Mouse (Mus musculus) layer of hippocampus, adult 9-10 months (tissue): ENCODE measurements around the gene Pet2.

Experiments used
- DNase-seq: peaks from one replicate; pipeline ENCODE4 v3.0.0; 2022; ENCODE audit warnings: low spot score

The Pet2 gene

DNA sequence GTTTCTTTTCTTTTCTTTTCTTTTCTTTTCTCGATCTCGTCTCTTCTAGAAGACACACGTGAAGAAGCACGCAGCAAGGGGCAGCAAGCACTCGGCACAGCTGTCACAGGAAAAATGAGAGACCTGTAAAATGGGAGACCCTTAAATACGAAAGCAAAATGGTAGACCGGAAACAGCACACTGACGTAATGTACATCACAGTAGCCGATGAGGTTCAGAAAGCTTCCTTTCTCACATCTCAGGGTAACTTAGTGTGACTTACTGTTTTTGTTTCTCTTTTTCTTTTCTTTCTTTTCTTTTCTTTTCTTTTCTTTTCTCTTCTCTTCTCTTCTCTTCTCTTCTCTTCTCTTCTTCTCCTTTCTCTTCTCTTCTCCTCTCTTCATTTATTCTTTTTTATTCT, at the start of gene Pet2:
Gene Pet2 (minus strand): TSS at position 101 of the 400 bp plus-strand sequence.
- DNase-seq = no peak
